Mouse (Mus musculus): ENCODE measurements around the gene Zfp68. TPM values are rescaled to one million over a fixed set of nuclear protein-coding genes. Genes with fewer than 3 reads are reported as not detected.
A peak's percentile ranks its signal among the peaks of the same experiment; 100 is the strongest.
"Not testable (repeated sequence)": the region's sequence is repeated elsewhere in the genome, so short reads cannot be mapped to it uniquely, and the experiment has no call there.

Gene Zfp68
- polyA plus RNA-seq, 1 experiment from 2014 or later = 62.8 TPM

- H3K9ac ChIP-seq (ENCODE audit: low read length) = peak overlapping the region; percentile 94
- H3K27me3 ChIP-seq (ENCODE audit: control insufficient read depth, insufficient read depth, low read length) = no peaks in the 10 kb centered on the region
- H3K36me3 ChIP-seq (ENCODE audit: control insufficient read depth, insufficient read depth, low read length) = no peaks in the 10 kb centered on the region
- no peaks in the 10 kb centered on the region for H3K9me3 ChIP-seq (replicated peaks; ENCODE audit: control insufficient read depth, low read length)
- whole genome bisulfite sequencing = 9% methylated on average over 3 of the region's 3 CpGs
- no peak for ATAC-seq (ENCODE audit: insufficient read depth, low FRiP score)
- H3K4me1 ChIP-seq (ENCODE audit: control insufficient read depth, insufficient read depth, low read length) = peaks cover 13% of the 10 kb centered on the region; the same call in 1 of the 2 replicates
- H3K4me3 ChIP-seq (replicated peaks; ENCODE audit: low read length) = peak overlapping the region; percentile 91
- H3K27ac ChIP-seq (ENCODE audit: low read length) = no peak overlapping the region; the same call in 1 of the 2 replicates
- peak overlapping the region; percentile 85 for H3K4me2 ChIP-seq (ENCODE audit: low read depth, low read length)
Measured at GRCm38 (mm10) chr5:138623478-138623875, 3.9 kb upstream of the Zfp68 start.

GRCm38 (mm10) chr5:138622645-138623477, 3.3 kb upstream of the Zfp68 start, which contains the start of gene A430033K04Rik:
TSS of gene A430033K04Rik (plus strand) at chr5:138622859.
- Histone ChIP-seq H3K4me3 (replicated peaks; ENCODE audit: low read length) (peak within 1 kb of the TSS; percentile 91), H3K9ac (ENCODE audit: low read length) (peak within 1 kb of the TSS; percentile 94), H3K9me3 (replicated peaks; ENCODE audit: control insufficient read depth, low read length) (peaks cover 4% of the 10 kb centered on the region; the same call in 1 of the 2 replicates), H3K36me3 (ENCODE audit: control insufficient read depth, insufficient read depth, low read length) (peaks cover 5% of the 10 kb centered on the region), H3K4me2 (ENCODE audit: low read depth, low read length) (peak within 1 kb of the TSS; percentile 85), H3K27ac (ENCODE audit: low read length) (peak within 1 kb of the TSS; percentile 91), H3K27me3 (ENCODE audit: control insufficient read depth, insufficient read depth, low read length) (no peaks in the 10 kb centered on the region), H3K4me1 (ENCODE audit: control insufficient read depth, insufficient read depth, low read length) (peaks cover 13% of the 10 kb centered on the region; the same call in 1 of the 2 replicates)
- WGBS = under 1% methylated on average over 30 of the region's 30 CpGs
- peak; percentile 92 for ATAC-seq (ENCODE audit: insufficient read depth, low FRiP score)

- Histone ChIP-seq H3K4me2 (ENCODE audit: low read depth, low read length) (no peak overlapping the region), H3K27me3 (ENCODE audit: control insufficient read depth, insufficient read depth, low read length) (no peaks in the 10 kb centered on the region), H3K27ac (ENCODE audit: low read length) (peak overlapping the region; percentile 61), H3K4me3 (replicated peaks; ENCODE audit: low read length) (no peak overlapping the region), H3K36me3 (ENCODE audit: control insufficient read depth, insufficient read depth, low read length) (peaks cover 23% of the 10 kb centered on the region), H3K9ac (ENCODE audit: low read length) (no peak overlapping the region), H3K9me3 (replicated peaks; ENCODE audit: control insufficient read depth, low read length) (peaks cover 22% of the 10 kb centered on the region), H3K4me1 (ENCODE audit: control insufficient read depth, insufficient read depth, low read length) (peaks cover 13% of the 10 kb centered on the region; the same call in 1 of the 2 replicates)
- 61% methylated on average over 5 of the region's 5 CpGs for WGBS
- ATAC-seq (ENCODE audit: insufficient read depth, low FRiP score) = no peak
Measured at GRCm38 (mm10) chr5:138620836-138621235, 1.3 kb upstream of the Zfp68 start.

- WGBS = 91% methylated on average over 1 of the region's 1 CpGs
- H3K27me3 ChIP-seq (ENCODE audit: control insufficient read depth, insufficient read depth, low read length) = no peaks in the 10 kb centered on the region
- H3K4me2 ChIP-seq (ENCODE audit: low read depth, low read length) = peak overlapping the region; percentile 46
- H3K9me3 ChIP-seq (replicated peaks; ENCODE audit: control insufficient read depth, low read length) = peaks cover 45% of the 10 kb centered on the region
- H3K4me1 ChIP-seq (ENCODE audit: control insufficient read depth, insufficient read depth, low read length) = 0 out of 2 replicates have a peak, but pooled peaks cover 7% of the 10 kb centered on the region
- no peak overlapping the region for H3K9ac ChIP-seq (ENCODE audit: low read length)
- H3K36me3 ChIP-seq (ENCODE audit: control insufficient read depth, insufficient read depth, low read length) = peaks cover 48% of the 10 kb centered on the region
- no peak for ATAC-seq (ENCODE audit: insufficient read depth, low FRiP score)
- peak overlapping the region; percentile 31 for H3K4me3 ChIP-seq (replicated peaks; ENCODE audit: low read length)
- no peak overlapping the region for H3K27ac ChIP-seq (ENCODE audit: low read length)
Measured at GRCm38 (mm10) chr5:138618353-138618752, 1.2 kb downstream of the Zfp68 start.

GRCm38 (mm10) chr5:138587396-138587795, 32.2 kb downstream of the Zfp68 start:
- WGBS = 82% methylated on average over 6 of the region's 6 CpGs

GRCm38 (mm10) chr5:138571623-138572022, 47.9 kb downstream of the Zfp68 start:
- ATAC-seq (ENCODE audit: insufficient read depth, low FRiP score) = no peak
- no peak overlapping the region for H3K4me3 ChIP-seq (replicated peaks; ENCODE audit: low read length)
- no peak overlapping the region for H3K27ac ChIP-seq (ENCODE audit: low read length)
- no peaks in the 10 kb centered on the region for H3K4me1 ChIP-seq (ENCODE audit: control insufficient read depth, insufficient read depth, low read length)
- H3K9ac ChIP-seq (ENCODE audit: low read length) = no peak overlapping the region
- H3K36me3 ChIP-seq (ENCODE audit: control insufficient read depth, insufficient read depth, low read length) = no peaks in the 10 kb centered on the region
- WGBS = 50% methylated on average over 4 of the region's 4 CpGs
- H3K4me2 ChIP-seq (ENCODE audit: low read depth, low read length) = no peak overlapping the region
- H3K27me3 ChIP-seq (ENCODE audit: control insufficient read depth, insufficient read depth, low read length) = no peaks in the 10 kb centered on the region
- H3K9me3 ChIP-seq (replicated peaks; ENCODE audit: control insufficient read depth, low read length) = peaks cover 3% of the 10 kb centered on the region; the same call in 1 of the 2 replicates

More at GRCm38 (mm10) chr5:138587396-138587795, 32.2 kb downstream of the Zfp68 start:
- ATAC-seq (ENCODE audit: insufficient read depth, low FRiP score) = no peak
- no peaks in the 10 kb centered on the region for H3K4me1 ChIP-seq (ENCODE audit: control insufficient read depth, insufficient read depth, low read length)
- H3K27me3 ChIP-seq (ENCODE audit: control insufficient read depth, insufficient read depth, low read length) = no peaks in the 10 kb centered on the region
- H3K9ac ChIP-seq (ENCODE audit: low read length) = no peak overlapping the region
- H3K27ac ChIP-seq (ENCODE audit: low read length) = no peak overlapping the region
- no peak overlapping the region for H3K4me2 ChIP-seq (ENCODE audit: low read depth, low read length)
- no peaks in the 10 kb centered on the region for H3K9me3 ChIP-seq (replicated peaks; ENCODE audit: control insufficient read depth, low read length)
- H3K4me3 ChIP-seq (replicated peaks; ENCODE audit: low read length) = no peak overlapping the region
- no peaks in the 10 kb centered on the region for H3K36me3 ChIP-seq (ENCODE audit: control insufficient read depth, insufficient read depth, low read length)

- not testable (repeated sequence) for H3K36me3 ChIP-seq (ENCODE audit: control insufficient read depth, insufficient read depth, low read length); H3K4me2 ChIP-seq (ENCODE audit: low read depth, low read length); H3K27ac ChIP-seq (ENCODE audit: low read length); H3K4me1 ChIP-seq (ENCODE audit: control insufficient read depth, insufficient read depth, low read length); H3K9me3 ChIP-seq (replicated peaks; ENCODE audit: control insufficient read depth, low read length); ATAC-seq (ENCODE audit: insufficient read depth, low FRiP score); H3K9ac ChIP-seq (ENCODE audit: low read length); H3K27me3 ChIP-seq (ENCODE audit: control insufficient read depth, insufficient read depth, low read length); H3K4me3 ChIP-seq (replicated peaks; ENCODE audit: low read length)
- 69% methylated on average over 2 of the region's 2 CpGs for WGBS
Measured at GRCm38 (mm10) chr5:138564612-138565011, 54.9 kb downstream of the Zfp68 start, which contains the start of gene 1700123K08Rik. TSS of gene 1700123K08Rik (minus strand) at chr5:138564712.

Measured in stomach, embryonic 16.5 days (tissue).